Mouse (Mus musculus): Measurements from ENCODE around the gene Gtf3c5. TPM values are rescaled to one million over a fixed set of nuclear protein-coding genes. Genes with fewer than 3 reads are reported as not detected.

Gene Gtf3c5
- polyA plus RNA-seq, 1 experiment, result 2.1 TPM

GRCm38 (mm10) chr2:28518231-28518630 lies 65.3 kb downstream of the Gtf3c5 start:
- TF ChIP-seq TAL1 (IDR thresholded peaks at IDR 0.05; ENCODE audit: low read length) (no peak), GATA1 (IDR thresholded peaks at IDR 0.05; ENCODE audit: low read length) (no peak)
- Histone ChIP-seq H3K9me3 (ENCODE audit: control insufficient read depth, low read length) (no peaks in the 10 kb centered on the region), H3K4me1 (ENCODE audit: control insufficient read depth) (peaks cover 8% of the 10 kb centered on the region), H3K4me3 (replicated peaks) (no peak overlapping the region), H3K36me3 (ENCODE audit: control insufficient read depth) (no peaks in the 10 kb centered on the region), H3K27me3 (ENCODE audit: control insufficient read depth) (peaks cover 15% of the 10 kb centered on the region)

GRCm38 (mm10) chr2:28517206-28517909 lies 66.2 kb downstream of the Gtf3c5 start:
- H3K27me3 ChIP-seq (ENCODE audit: control insufficient read depth), result peaks cover 23% of the 10 kb centered on the region
- no peaks in the 10 kb centered on the region for H3K9me3 ChIP-seq (ENCODE audit: control insufficient read depth, low read length)
- TF ChIP-seq GATA1 (IDR thresholded peaks at IDR 0.05; ENCODE audit: low read length) (no peak), TAL1 (IDR thresholded peaks at IDR 0.05; ENCODE audit: low read length) (no peak)

More at GRCm38 (mm10) chr2:28517206-28517909, 66.2 kb downstream of the Gtf3c5 start:
- Histone ChIP-seq H3K4me1 (ENCODE audit: control insufficient read depth) (peaks cover 12% of the 10 kb centered on the region), H3K36me3 (ENCODE audit: control insufficient read depth) (no peaks in the 10 kb centered on the region), H3K4me3 (replicated peaks) (no peak overlapping the region)

Other genes with a start within 250 kb of the Gtf3c5 start
- 0.01 TPM in 1 of 2 replicates, not detected in the other for gene Ppp1r26, start 137.0 kb downstream of the Gtf3c5 start, polyA plus RNA-seq (2012)
- gene 1700007K13Rik, start 117.4 kb downstream of the Gtf3c5 start, polyA plus RNA-seq (2012), result not detected in 2 replicates
- 1.0 and 1.5 TPM in 2 replicates for gene Mrps2, start 115.7 kb downstream of the Gtf3c5 start, polyA plus RNA-seq (2012)
- not detected in 2 replicates for gene Gbgt1, start 86.9 kb downstream of the Gtf3c5 start, polyA plus RNA-seq (2012)
- not detected in 2 replicates for gene Gm10134, start 77.7 kb downstream of the Gtf3c5 start, polyA plus RNA-seq (2012)
- gene Ralgds, start 70.6 kb downstream of the Gtf3c5 start, polyA plus RNA-seq (2012), result 0.03 and 0.06 TPM in 2 replicates
- gene Cel, start 20.3 kb downstream of the Gtf3c5 start, polyA plus RNA-seq (2012), result not detected in 2 replicates
- gene Gfi1b, start 38.2 kb upstream of the Gtf3c5 start, polyA plus RNA-seq (2012), result 35.4 and 47.5 TPM in 2 replicates
- 0.56 and 0.79 TPM in 2 replicates for gene Tsc1, start 57.5 kb upstream of the Gtf3c5 start, polyA plus RNA-seq (2012)
- gene Spaca9, start 116.0 kb upstream of the Gtf3c5 start, polyA plus RNA-seq (2012), result not detected in 2 replicates
- not detected in 2 replicates for gene Ak8, start 116.4 kb upstream of the Gtf3c5 start, polyA plus RNA-seq (2012)